Mouse (Mus musculus): Measurements from ENCODE around the gene 1700015G11Rik. TPM values are rescaled to one million over a fixed set of nuclear protein-coding genes. Genes with fewer than 3 reads are reported as not detected.

1700015G11Rik gene
- polyA plus RNA-seq (2015; fragmentation: Nextera tagmentation; extraction: Ambion mirVana) = not detected in 2 replicates

DNA sequence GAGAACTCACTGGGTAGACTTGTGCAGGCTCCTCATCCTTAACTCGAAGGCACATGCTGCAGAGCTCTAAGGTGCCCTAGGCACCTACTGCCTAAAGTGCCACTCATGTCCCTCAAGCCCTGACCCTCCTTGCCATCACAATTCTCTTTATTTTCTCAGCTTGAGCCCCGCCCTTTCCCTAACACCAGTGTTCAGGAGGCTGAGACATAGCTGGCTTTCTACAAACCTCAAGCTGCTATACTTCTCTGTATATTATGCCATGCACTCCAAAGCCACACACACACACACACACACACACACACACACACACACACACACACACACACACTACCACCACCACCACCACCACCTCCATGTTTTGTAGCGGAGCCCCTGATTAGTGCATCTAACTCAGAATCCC lies at the start of gene 1700015G11Rik:
1700015G11Rik (minus strand) TSS at position 101 of the 400 bp plus-strand sequence.
- WGBS = 89% methylated on average over 3 of the region's 3 CpGs
- H3K9ac ChIP-seq (replicated peaks) = no peak within 1 kb of the TSS
- no peaks in the 10 kb centered on the region for H3K27me3 ChIP-seq
- ATAC-seq (replicated peaks) = no peak
- H3K36me3 ChIP-seq = no peaks in the 10 kb centered on the region
- H3K27ac ChIP-seq (replicated peaks) = no peak within 1 kb of the TSS
- H3K4me2 ChIP-seq (replicated peaks) = no peak within 1 kb of the TSS
- no peaks in the 10 kb centered on the region for H3K4me1 ChIP-seq
- H3K4me3 ChIP-seq = no peak within 1 kb of the TSS
- H3K9me3 ChIP-seq = no peaks in the 10 kb centered on the region

GRCm38 (mm10) chr7:52056954-52057353 lies 41.4 kb upstream of the 1700015G11Rik start:
- WGBS = 62% methylated on average over 2 of the region's 2 CpGs
- H3K4me3 ChIP-seq = no peak overlapping the region
- H3K9ac ChIP-seq (replicated peaks) = no peak overlapping the region
- H3K4me1 ChIP-seq = 0 out of 2 replicates have a peak, but pooled peaks cover 5% of the 10 kb centered on the region
- no peaks in the 10 kb centered on the region for H3K9me3 ChIP-seq
- H3K27me3 ChIP-seq = no peaks in the 10 kb centered on the region
- ATAC-seq (replicated peaks) = peak; percentile 92
- H3K36me3 ChIP-seq = no peaks in the 10 kb centered on the region
- no peak overlapping the region for H3K4me2 ChIP-seq (replicated peaks)
- no peak overlapping the region for H3K27ac ChIP-seq (replicated peaks)

- H3K27me3 ChIP-seq = no peaks in the 10 kb centered on the region
- H3K27ac ChIP-seq (replicated peaks) = peak overlapping the region; percentile 23
- 46% methylated on average over 4 of the region's 4 CpGs for WGBS
- H3K9ac ChIP-seq (replicated peaks) = no peak overlapping the region
- no peak overlapping the region for H3K4me3 ChIP-seq
- 0 out of 2 replicates have a peak, but pooled peaks cover 5% of the 10 kb centered on the region for H3K4me1 ChIP-seq
- H3K36me3 ChIP-seq = no peaks in the 10 kb centered on the region
- no peaks in the 10 kb centered on the region for H3K9me3 ChIP-seq
- ATAC-seq (replicated peaks) = peak; percentile 79
- H3K4me2 ChIP-seq (replicated peaks) = no peak overlapping the region
Measured at GRCm38 (mm10) chr7:52056274-52056673, 40.7 kb upstream of the 1700015G11Rik start.

DNA sequence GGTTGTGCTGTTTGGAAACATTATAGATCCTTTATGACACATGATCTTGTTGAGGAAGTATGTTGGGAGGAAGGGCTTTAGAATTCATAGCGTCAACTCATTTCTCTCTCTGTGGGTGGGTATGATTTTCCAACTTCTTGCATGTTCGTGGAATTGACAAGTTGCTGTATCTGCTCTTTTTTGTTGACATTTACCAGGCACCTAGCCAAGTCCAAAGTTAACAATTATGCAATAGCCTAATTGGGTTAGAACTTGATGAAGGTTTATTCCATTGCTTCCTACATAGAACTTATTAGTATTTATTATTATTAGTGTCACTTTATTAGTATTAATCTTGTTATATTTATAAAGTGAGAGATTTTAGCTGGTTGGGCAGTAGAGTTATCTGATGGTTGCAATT lies 40.3 kb upstream of the 1700015G11Rik start:
- H3K36me3 ChIP-seq = no peaks in the 10 kb centered on the region
- 0 out of 2 replicates have a peak, but pooled peaks cover 5% of the 10 kb centered on the region for H3K4me1 ChIP-seq
- no peak overlapping the region for H3K4me3 ChIP-seq
- H3K4me2 ChIP-seq (replicated peaks) = no peak overlapping the region
- no peaks in the 10 kb centered on the region for H3K27me3 ChIP-seq
- peak overlapping the region; percentile 23; the same call in 1 of the 2 replicates for H3K27ac ChIP-seq (replicated peaks)
- no peaks in the 10 kb centered on the region for H3K9me3 ChIP-seq
- H3K9ac ChIP-seq (replicated peaks) = no peak overlapping the region
- ATAC-seq (replicated peaks) = 0 out of 2 replicates have a peak, but pooled peaks have one; percentile 11
- WGBS = 37% methylated on average over 2 of the region's 2 CpGs

DNA sequence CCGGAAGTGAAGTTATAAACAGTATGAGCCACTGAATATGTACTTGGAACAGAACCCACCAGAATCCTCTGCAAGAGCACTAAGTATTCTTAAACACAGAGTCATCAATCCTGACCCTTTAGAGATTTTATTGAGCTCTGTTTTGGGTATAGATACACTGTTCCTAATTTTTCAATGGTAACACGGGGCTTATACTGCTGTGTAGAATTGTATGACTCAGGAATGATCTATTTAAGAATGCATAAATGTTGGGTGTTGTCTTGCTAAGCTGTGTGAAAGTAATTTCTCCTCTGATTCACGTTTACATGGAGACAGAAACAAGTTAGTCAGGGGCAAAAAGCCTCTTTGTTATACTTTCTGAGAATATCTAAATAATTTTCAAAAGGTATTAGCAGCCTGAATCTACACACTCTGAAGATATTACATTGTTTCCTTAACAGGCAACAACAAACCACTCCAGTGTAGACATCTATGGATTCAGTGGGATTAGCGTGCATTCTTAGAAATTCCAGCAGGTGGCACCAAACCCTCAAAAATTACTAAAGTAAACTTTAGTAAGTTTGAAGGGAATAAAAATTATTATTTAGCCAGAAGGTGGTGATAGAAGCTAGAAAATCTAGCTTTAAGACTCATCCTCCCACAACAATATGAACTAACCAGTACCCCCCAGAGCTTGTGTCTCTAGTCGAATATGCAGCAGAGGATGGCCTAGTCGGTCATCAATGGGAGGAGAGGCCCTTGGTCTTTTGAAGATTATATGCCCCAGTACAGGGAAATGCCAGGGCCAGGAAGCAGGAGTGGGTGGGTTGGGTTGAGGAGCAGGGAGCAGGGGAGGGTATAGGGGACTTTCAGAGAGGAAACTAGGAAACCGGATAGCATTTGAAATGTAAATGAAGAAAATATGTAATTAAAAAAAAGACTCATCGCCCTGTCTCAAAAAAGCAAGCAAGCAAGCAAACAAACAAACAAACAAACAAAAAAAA lies 22.4 kb upstream of the 1700015G11Rik start:
- Histone ChIP-seq H3K27me3 (no peaks in the 10 kb centered on the region), H3K27ac (replicated peaks) (no peak overlapping the region), H3K4me3 (no peak overlapping the region), H3K9me3 (no peaks in the 10 kb centered on the region), H3K36me3 (no peaks in the 10 kb centered on the region), H3K4me2 (replicated peaks) (no peak overlapping the region), H3K9ac (replicated peaks) (no peak overlapping the region), H3K4me1 (no peaks in the 10 kb centered on the region)
- peak; percentile 88 for ATAC-seq (replicated peaks)
- 45% methylated on average over 8 of the region's 8 CpGs for WGBS

DNA sequence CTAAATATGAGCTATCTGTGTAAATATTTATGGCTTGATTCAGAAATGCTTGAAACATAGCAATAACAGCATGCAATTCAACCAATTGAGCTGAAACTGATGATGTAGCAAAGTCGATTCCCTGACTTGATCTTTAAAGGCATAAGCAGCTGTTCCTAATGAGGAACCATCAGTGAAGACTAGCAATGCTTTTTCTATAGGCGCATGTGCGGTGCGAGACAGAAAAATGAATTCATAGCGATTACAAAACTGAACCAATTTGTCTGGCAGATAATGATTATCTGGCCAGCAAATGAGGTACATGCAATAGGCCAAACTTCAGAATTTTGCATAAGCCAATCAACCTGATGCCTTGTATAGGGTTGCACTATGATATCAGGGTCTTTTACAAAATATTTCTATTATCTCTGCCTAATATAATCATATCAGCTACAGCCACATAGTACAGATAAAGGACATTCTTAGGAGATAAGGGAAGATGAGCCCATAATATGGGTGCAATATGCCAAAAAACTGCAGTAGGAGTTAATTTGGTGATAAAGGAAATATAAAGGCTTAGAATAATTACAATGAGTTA lies 8.6 kb upstream of the 1700015G11Rik start:
- WGBS = 91% methylated on average over 5 of the region's 5 CpGs
- Histone ChIP-seq H3K4me1 (no peaks in the 10 kb centered on the region), H3K9ac (replicated peaks) (no peak overlapping the region), H3K27ac (replicated peaks) (no peak overlapping the region), H3K27me3 (no peaks in the 10 kb centered on the region), H3K36me3 (no peaks in the 10 kb centered on the region), H3K4me2 (replicated peaks) (no peak overlapping the region), H3K9me3 (no peaks in the 10 kb centered on the region), H3K4me3 (no peak overlapping the region)
- no peak for ATAC-seq (replicated peaks)

DNA sequence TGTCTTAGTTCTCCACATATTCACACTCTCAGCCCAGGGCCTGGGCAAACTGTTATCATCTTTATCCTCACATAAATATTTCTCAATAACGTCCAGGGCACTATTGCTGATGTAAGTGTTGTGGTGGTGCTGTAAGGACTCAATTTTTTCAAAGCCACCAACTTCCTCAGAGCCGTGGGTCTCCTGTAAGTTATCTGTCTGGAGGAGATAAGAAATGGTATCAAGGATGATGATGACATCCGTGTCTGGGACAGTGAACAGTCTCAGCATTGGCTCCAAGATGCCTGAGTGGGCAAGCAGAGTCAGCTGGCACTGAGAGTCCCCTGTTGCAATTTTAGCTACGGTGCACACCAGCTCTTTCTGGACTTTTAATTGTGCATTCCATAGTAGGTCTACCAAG lies 6.5 kb upstream of the 1700015G11Rik start:
- Histone ChIP-seq H3K9ac (replicated peaks) (no peak overlapping the region), H3K9me3 (no peaks in the 10 kb centered on the region), H3K27ac (replicated peaks) (no peak overlapping the region), H3K4me2 (replicated peaks) (no peak overlapping the region), H3K36me3 (no peaks in the 10 kb centered on the region), H3K27me3 (no peaks in the 10 kb centered on the region), H3K4me3 (no peak overlapping the region), H3K4me1 (no peaks in the 10 kb centered on the region)
- no peak for ATAC-seq (replicated peaks)
- 85% methylated on average over 4 of the region's 4 CpGs for WGBS

GRCm38 (mm10) chr7:52015180-52015579 lies 348 bp downstream of the 1700015G11Rik start:
- Histone ChIP-seq H3K4me2 (replicated peaks) (no peak overlapping the region), H3K27me3 (no peaks in the 10 kb centered on the region), H3K27ac (replicated peaks) (no peak overlapping the region), H3K4me3 (no peak overlapping the region), H3K36me3 (no peaks in the 10 kb centered on the region), H3K9me3 (no peaks in the 10 kb centered on the region), H3K9ac (replicated peaks) (no peak overlapping the region), H3K4me1 (no peaks in the 10 kb centered on the region)
- 89% methylated on average over 1 of the region's 1 CpGs for WGBS
- ATAC-seq (replicated peaks) = no peak

- no peak for ATAC-seq (replicated peaks)
- Histone ChIP-seq H3K27ac (replicated peaks) (no peak overlapping the region), H3K27me3 (no peaks in the 10 kb centered on the region), H3K4me3 (no peak overlapping the region), H3K9me3 (no peaks in the 10 kb centered on the region), H3K4me1 (no peaks in the 10 kb centered on the region), H3K36me3 (no peaks in the 10 kb centered on the region), H3K9ac (replicated peaks) (no peak overlapping the region), H3K4me2 (replicated peaks) (no peak overlapping the region)
- 78% methylated on average over 7 of the region's 7 CpGs for WGBS
Measured at GRCm38 (mm10) chr7:52013457-52013856, 2.1 kb downstream of the 1700015G11Rik start.

- H3K4me2 ChIP-seq (replicated peaks) = no peak overlapping the region
- 95% methylated on average over 2 of the region's 2 CpGs for WGBS
Measured at GRCm38 (mm10) chr7:52007138-52007537, 8.4 kb downstream of the 1700015G11Rik start.

DNA sequence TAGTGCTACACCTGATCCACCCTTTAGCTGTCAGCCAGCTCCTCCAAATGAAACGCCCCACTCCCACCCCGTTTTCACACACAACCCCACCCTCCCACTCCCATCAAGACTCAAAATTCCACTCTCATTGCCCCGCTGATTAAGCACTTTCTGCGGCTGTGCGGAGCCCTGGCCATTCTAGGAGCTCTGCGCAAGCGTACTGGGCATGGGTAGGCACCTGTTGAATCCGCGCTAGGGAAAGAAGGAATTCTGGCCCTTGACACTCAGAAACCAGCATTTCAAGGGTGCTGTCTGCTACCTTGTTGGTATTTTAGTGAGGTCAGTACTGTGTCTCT lies 9.3 kb downstream of the 1700015G11Rik start:
- no peaks in the 10 kb centered on the region for H3K9me3 ChIP-seq
- WGBS = 1% methylated on average over 9 of the region's 9 CpGs
- H3K4me3 ChIP-seq = peak overlapping the region; percentile 87
- peaks cover 2% of the 10 kb centered on the region; the same call in 1 of the 2 replicates for H3K36me3 ChIP-seq
- peak overlapping the region; percentile 70 for H3K4me2 ChIP-seq (replicated peaks)
- ATAC-seq (replicated peaks) = peak; percentile 84
- H3K4me1 ChIP-seq = peaks cover 13% of the 10 kb centered on the region
- H3K27me3 ChIP-seq = no peaks in the 10 kb centered on the region
- H3K27ac ChIP-seq (replicated peaks) = 0 out of 2 replicates have a peak overlapping the region, but pooled peaks have one; percentile 16
- 0 out of 2 replicates have a peak overlapping the region, but pooled peaks have one; percentile 75 for H3K9ac ChIP-seq (replicated peaks)

More at GRCm38 (mm10) chr7:52007138-52007537, 8.4 kb downstream of the 1700015G11Rik start:
- H3K27ac ChIP-seq (replicated peaks) = no peak overlapping the region
- H3K4me3 ChIP-seq = no peak overlapping the region
- H3K36me3 ChIP-seq = no peaks in the 10 kb centered on the region
- H3K4me1 ChIP-seq = peaks cover 13% of the 10 kb centered on the region
- ATAC-seq (replicated peaks) = no peak
- no peak overlapping the region for H3K9ac ChIP-seq (replicated peaks)
- H3K27me3 ChIP-seq = no peaks in the 10 kb centered on the region
- no peaks in the 10 kb centered on the region for H3K9me3 ChIP-seq
